Mouse (Mus musculus) ES-CJ7 (cell line): ENCODE measurements at regions not wholly inside any gene's neighbourhood (a gene's known extent, or its start where the extent isn't known, plus 50 kb on each side); places are given as distances from the start of the nearest gene placed in this dataset.

Source experiments
- DNase-seq: peaks from one replicate; pipeline ENCODE4 v3.0.0; 2011; ENCODE audit warnings: low read depth, low spot score

DNA sequence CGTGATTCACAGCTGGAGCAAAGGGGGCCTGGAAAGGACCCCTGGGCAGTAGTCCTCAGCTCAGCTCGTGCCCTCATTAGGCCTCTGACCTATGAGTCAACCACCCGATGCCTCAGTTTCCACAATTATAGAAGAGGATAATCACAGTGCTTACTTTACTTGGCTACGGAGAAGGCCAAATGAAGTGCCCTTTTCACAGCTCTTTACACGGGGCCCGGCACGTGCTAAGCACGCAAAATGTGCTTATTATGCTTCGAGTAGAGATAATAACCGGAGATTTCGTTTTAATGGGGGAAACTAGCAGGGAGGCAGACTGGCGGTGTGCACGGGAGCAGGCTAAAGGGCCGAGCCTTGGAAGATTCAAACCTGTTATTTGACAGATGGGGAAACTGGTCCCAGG is 102.4 kb upstream of the Jun start:
- no peak for DNase-seq

DNA sequence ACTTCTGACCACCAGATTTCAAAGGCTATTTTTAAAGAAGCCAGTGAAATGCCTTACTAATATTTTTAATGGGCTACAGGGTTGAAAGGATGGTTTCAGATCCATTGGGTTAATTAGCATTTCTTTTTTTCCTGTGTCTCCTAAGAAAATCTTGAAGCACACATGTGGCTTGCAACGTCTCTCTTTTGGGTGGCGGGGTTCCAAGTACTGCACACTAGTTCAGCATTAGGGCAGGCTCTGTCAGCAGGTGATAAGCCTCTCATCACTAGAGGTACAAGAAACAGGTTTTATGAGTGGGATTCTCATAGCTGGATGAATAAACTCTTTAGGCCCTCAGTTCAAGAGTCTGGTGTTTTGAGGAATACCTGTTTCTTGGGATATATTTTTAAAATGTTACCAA is 103.2 kb upstream of the Jun start:
- no peak for DNase-seq

GRCm38 (mm10) chr4:95155796-95156195 is 103.8 kb upstream of the Jun start:
- DNase-seq, result no peak

DNA sequence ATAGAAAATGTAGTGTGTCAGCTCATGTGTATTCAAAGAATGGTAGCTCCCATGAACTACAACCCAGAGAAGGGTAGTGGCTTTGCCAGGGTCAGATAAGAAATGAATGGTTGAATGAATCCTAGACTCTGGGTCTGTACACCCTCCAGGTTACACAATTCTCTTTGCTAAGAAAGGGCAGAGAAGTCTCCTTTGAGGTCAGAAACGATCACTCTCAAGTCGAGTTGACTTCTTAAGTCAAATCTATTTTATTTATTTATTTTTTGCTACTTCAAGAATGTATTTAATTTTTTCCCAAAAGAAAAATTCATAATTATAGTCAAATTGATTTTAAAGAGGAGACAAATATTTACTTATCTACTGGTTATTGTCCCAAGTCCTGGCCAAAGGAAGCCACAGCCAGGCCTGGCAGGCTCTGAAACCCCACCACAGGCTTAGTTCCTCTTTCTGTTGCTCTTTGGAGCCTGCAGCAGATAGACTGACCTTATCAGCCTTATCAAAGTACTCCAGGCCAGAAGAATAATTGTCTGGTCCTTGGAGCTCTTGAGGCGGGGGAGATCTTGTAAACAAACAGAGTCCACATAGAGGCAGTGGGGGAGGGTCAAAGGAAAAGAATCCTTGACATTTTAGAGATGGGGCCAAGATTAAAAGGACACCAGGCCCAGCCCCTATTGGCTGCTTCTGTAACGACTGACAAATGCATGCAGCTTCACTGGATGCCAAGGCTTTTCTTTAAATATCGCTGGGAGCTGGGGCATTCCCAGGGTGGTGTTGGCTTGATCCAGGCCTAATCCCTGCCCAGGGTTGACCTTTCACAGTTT is 104.6 kb upstream of the Jun start:
- DNase-seq, result no peak

DNA sequence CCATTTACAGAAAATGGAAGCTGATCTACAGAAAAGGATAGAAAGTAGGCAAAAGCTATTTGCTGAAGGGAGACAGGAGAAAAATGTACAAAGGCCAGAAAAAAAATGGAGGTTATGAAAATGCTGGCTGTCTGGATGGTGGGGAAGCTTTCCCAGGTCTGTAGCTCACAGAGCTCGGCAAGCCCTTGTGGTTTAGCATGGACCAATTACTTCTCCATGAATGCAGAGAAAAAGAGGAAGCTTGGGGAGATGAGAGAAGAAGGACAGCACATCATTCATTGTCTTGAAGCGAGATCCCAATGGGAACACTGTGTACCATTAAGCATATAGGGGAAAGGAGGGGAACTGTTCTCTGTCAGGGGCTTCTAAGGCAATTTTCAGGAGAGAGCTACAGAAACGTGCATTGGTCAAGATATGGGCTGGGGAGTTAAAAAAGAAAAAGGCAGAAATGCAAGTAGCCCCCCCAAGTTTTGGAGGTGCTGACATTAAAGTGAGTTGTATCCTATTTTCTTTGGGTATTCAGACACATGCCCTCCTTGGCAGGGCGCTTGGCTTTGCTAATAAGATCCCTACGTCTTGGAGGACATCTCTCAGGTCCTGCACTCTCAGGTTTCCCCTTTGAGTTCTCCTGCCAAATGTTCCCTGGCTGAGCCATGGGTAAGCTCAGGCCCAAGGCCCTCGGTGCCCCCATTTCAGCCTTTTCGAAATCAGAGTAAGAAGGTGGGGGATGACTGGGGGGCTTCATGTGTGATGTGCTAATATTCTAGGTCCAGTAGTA is 105.8 kb upstream of the Jun start:
- no peak for DNase-seq

- DNase-seq, result no peak
Observed at GRCm38 (mm10) chr4:95158632-95159424, 106.8 kb upstream of the Jun start.

DNA sequence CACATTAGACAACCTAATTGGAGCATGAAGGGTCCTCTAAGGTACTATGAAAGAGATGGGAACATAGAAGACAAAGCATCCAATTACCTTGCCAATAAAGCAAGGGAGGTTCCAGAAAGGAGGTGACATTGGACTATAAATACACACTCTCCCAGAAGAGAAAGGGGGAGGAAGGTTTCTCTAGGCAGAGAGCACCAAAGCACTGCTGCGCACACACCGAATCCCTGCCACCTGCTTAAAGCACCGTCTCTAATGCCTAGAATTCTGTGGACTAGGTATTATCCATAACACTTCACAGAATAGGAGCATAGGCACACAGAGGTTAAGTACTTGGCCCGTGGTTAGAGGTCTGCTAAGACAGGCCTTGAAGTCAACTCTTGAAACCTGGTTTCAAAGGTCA is 107.8 kb upstream of the Jun start:
- no peak for DNase-seq

DNA sequence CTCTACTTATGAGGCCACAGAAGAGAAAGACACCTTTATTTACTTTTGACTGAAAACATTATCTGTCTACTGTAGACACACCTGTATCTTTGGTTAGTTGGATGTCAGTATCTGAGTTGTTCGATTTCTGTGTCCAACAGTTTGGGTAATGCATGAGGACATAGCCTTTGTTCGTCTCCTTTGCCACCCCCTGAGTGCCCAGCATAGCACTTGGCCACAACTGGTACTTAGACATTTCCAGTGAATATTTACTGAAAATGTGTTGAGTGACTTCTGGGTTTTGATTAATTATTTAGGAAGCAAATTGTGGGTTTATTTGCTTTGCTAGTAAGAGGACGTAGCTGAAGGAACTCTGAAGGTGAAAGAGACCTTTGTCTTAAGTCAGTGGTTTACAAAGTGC is 108.4 kb upstream of the Jun start:
- no peak for DNase-seq

- peak; percentile 58 for DNase-seq
Observed at GRCm38 (mm10) chr4:95160912-95161669, 109.1 kb upstream of the Jun start.

GRCm38 (mm10) chr4:95161670-95162020 is 109.6 kb upstream of the Jun start:
- DNase-seq, result no peak

- peak; percentile 77 for DNase-seq
Observed at GRCm38 (mm10) chr4:95162386-95163090, 110.5 kb upstream of the Jun start.

- no peak for DNase-seq
Observed at GRCm38 (mm10) chr4:95163403-95163802, 111.4 kb upstream of the Jun start.

DNA sequence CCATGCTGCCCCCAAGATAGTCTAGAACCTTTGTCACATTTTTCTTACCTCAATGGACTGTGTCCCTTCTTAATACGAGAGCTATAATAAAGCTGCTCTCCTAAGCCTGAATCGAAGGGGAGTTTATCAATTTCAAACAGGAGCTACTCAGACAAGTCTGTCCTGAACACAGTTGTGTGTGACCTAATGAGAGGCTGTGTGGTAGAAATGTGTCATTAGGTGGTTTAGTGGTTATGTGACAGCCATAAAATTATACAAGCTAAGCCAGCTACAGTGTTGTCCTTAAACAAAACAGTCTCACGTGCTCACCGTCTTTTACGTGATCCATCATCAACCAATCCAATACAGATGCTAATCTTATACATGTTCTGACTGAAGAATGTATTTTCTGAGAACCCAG is 114.5 kb upstream of the Jun start:
- DNase-seq, result no peak

- no peak for DNase-seq
Observed at GRCm38 (mm10) chr4:95167216-95167615, 115.2 kb upstream of the Jun start.

DNA sequence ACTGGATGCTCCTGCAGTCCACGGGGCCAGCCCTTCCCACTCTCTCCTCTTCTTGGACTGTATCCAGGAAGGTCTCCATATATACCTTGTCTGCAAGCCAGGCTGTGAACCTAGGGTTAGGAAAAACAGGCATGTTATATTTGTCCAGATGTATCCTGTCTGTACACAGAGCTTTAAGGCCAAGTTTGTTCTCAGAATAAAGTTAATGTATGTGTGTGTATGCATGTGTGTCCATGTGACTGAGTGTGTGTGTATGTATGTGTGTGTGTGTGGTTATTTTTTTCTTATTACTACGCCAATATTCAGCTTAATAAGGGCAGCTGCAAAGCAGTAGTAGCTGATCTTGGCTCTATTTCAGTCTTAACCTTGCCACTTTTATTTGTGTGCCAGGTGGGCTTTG is 117.7 kb upstream of the Jun start:
- no peak for DNase-seq

GRCm38 (mm10) chr4:95177753-95178152 is 125.7 kb upstream of the Jun start:
- no peak for DNase-seq

DNA sequence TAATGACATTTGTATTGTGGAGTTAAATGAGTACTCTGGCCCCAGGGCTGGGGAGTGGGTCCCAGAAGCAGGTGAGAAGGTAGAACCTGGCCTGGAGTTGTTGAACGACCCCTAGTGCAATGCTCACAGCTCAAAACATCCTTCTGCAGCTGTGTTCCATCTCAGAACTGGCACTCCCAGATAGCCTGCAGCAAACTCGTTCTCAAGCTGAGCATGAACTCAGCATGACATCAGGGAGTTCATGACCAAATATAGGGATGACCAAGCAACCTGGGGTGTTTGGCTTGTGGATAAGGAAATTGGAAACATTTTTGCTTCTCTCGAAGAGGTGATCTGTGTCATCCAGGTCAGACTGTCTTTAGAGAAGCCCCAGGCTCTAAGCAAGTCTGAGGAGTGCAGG is 126.4 kb upstream of the Jun start:
- no peak for DNase-seq

DNA sequence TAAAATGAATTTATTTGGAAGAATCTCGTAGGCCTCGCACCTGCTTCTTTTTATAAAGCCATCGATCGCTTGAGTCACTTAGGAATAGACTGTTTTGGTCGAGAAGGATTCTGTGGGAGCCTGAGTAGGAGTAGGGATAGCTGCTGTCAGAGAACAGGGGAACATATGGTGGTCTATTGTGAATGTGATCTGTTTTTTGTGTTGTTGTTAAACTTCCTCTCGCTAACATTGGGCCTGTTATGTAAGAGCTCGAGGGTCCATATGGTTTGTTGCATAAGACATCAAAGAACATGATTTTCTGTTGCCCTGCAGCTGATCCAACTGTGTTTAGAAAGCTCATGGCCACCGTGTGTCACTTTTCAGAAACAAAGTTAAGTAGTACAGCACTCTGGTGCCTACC is 126.9 kb upstream of the Jun start:
- no peak for DNase-seq

DNA sequence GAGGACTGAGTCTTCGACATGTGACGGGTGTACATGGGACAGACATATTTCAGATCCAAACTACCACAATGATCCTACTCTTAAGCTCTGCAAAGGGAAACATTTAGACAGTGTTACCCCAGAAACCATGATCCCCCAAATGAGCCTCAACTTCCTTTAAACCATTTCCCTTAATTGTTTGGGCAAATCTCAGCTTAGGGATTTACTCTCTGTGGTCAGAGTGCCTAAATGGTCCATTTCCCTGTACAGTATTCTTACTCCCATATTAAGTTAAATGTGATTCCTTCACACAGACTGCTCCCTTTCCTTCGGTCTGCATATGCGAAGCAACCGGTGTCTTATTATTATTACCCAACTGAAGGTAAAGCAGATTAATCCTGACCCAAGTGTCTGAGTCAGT is 128.4 kb upstream of the Jun start:
- DNase-seq, result no peak

DNA sequence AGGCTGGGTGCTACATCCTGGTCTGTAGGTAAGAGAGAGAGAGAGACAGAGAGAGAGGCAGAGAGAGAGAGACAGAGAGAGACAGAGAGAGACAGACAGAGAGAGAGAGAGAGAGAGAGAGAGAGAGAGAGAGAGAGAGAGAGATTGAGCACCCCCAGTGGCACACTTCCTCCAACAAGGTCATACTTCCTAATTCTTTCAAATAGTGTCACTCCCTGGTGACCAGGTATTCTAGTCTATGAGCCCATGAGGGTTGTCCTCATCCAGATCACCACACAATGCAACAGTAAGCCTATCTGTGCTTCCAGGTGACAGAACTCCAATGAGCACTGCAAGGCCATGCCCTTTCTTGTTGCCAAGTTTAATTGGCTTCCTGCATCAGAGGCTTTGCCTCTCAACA is 129.0 kb upstream of the Jun start:
- no peak for DNase-seq

- DNase-seq, result no peak
Observed at GRCm38 (mm10) chr4:95184180-95184579, 132.2 kb upstream of the Jun start.
